ENCODE assay signal across 8 mouse cellular contexts in genomic region chr4:65124369-65125151, GRCm38 (mm10). TPM values are rescaled to one million over a fixed set of nuclear protein-coding genes. Genes with fewer than 3 reads are reported as not detected.
DNase-seq lines count a peak whose midpoint lies in the region; ATAC-seq and TF ChIP-seq lines count a peak whose summit lies in the region.

No protein-coding gene starts in this region.

- H3K9me3 ChIP-seq in forebrain, embryonic 14.5 days (replicated peaks; ENCODE audit: control insufficient read depth, low read length): no peaks in the 10 kb centered on the region
- H3K9me3 ChIP-seq in hindbrain, postnatal 0 days (ENCODE audit: low read length): no peaks in the 10 kb centered on the region
- no peaks in the 10 kb centered on the region for H3K9me3 ChIP-seq in lung, embryonic 15.5 days
- no peaks in the 10 kb centered on the region for H3K9me3 ChIP-seq in stomach, postnatal 0 days (ENCODE audit: control insufficient read depth, low read length)

- no peak for TF ChIP-seq CTCF in hindbrain, postnatal 0 days (IDR thresholded peaks at IDR 0.05; ENCODE audit: low read depth)
- TF ChIP-seq CTCF in stomach, postnatal 0 days (IDR thresholded peaks at IDR 0.05; ENCODE audit: low read depth): no peak

- peaks cover 12% of the 10 kb centered on the region; the same call in 1 of the 2 replicates for H3K4me1 ChIP-seq in forebrain, embryonic 14.5 days (ENCODE audit: control insufficient read depth, insufficient read depth, low read length)
- H3K4me1 ChIP-seq in hindbrain, postnatal 0 days (ENCODE audit: insufficient read depth, low read length): no peaks in the 10 kb centered on the region
- H3K4me1 ChIP-seq in lung, embryonic 15.5 days: peaks cover 14% of the 10 kb centered on the region; the same call in 1 of the 2 replicates
- peaks cover 2% of the 10 kb centered on the region; the same call in 1 of the 2 replicates for H3K4me1 ChIP-seq in stomach, postnatal 0 days (replicated peaks; ENCODE audit: control insufficient read depth, insufficient read depth)

- H3K27me3 ChIP-seq in forebrain, embryonic 14.5 days (replicated peaks; ENCODE audit: control insufficient read depth, insufficient read depth, low read length): peaks cover 7% of the 10 kb centered on the region; the same call in 1 of the 2 replicates
- H3K27me3 ChIP-seq in hindbrain, postnatal 0 days (ENCODE audit: insufficient read depth, low read length): no peaks in the 10 kb centered on the region; the same call in none of the 2 replicates
- H3K27me3 ChIP-seq in lung, embryonic 15.5 days: peaks cover 12% of the 10 kb centered on the region
- H3K27me3 ChIP-seq in stomach, postnatal 0 days (ENCODE audit: control insufficient read depth, insufficient read depth, low read length): no peaks in the 10 kb centered on the region

- peak; percentile 90 for DNase-seq in heart, adult 11 months
- DNase-seq in heart, adult 8-10 months (ENCODE audit: low spot score): no peak
- peak; percentile 12 for DNase-seq in adrenal gland, postnatal 25 days
- DNase-seq in forebrain, embryonic 14.5 days (ENCODE audit: low spot score): peak; percentile 49
- DNase-seq in hindbrain, postnatal 0 days (ENCODE audit: low spot score): peak; percentile 36
- DNase-seq in stomach, postnatal 0 days (ENCODE audit: low spot score): peak; percentile 29
- no peak for DNase-seq in layer of hippocampus, adult 9-10 months (ENCODE audit: low spot score)

- peak overlapping the region; percentile 62 for H3K9ac ChIP-seq in forebrain, embryonic 14.5 days (ENCODE audit: low read length)
- peak overlapping the region; percentile 49 for H3K9ac ChIP-seq in hindbrain, postnatal 0 days (replicated peaks; ENCODE audit: low read length)
- H3K9ac ChIP-seq in lung, embryonic 15.5 days: peak overlapping the region; percentile 46
- H3K9ac ChIP-seq in stomach, postnatal 0 days (ENCODE audit: low read length): peak overlapping the region; percentile 72

- no peak overlapping the region for H3K27ac ChIP-seq in forebrain, embryonic 14.5 days (ENCODE audit: low read depth, low read length)
- no peak overlapping the region for H3K27ac ChIP-seq in hindbrain, postnatal 0 days
- peak overlapping the region; percentile 3; the same call in 1 of the 2 replicates for H3K27ac ChIP-seq in lung, embryonic 15.5 days
- H3K27ac ChIP-seq in stomach, postnatal 0 days (replicated peaks): peak overlapping the region; percentile 71

- under 1% methylated on average over 51 of the region's 80 CpGs for WGBS in forebrain, embryonic 14.5 days
- under 1% methylated on average over 60 of the region's 80 CpGs for WGBS in hindbrain, postnatal 0 days
- under 1% methylated on average over 67 of the region's 80 CpGs for WGBS in lung, embryonic 15.5 days
- 1% methylated on average over 58 of the region's 80 CpGs for WGBS in stomach, postnatal 0 days

- peak; percentile 60 for ATAC-seq in forebrain, embryonic 14.5 days
- peak; percentile 52 for ATAC-seq in hindbrain, postnatal 0 days
- ATAC-seq in lung, embryonic 15.5 days (ENCODE audit: borderline replicate concordance, extremely low read depth, low FRiP score, low TSS enrichment): peak; percentile 27; the same call in 1 of the 2 replicates
- peak; percentile 31; the same call in 1 of the 2 replicates for ATAC-seq in stomach, postnatal 0 days (ENCODE audit: low FRiP score, low TSS enrichment)

- H3K4me2 ChIP-seq in forebrain, embryonic 14.5 days (ENCODE audit: low read length): peak overlapping the region; percentile 86
- H3K4me2 ChIP-seq in hindbrain, postnatal 0 days (ENCODE audit: low read depth, low read length): peak overlapping the region; percentile 99
- H3K4me2 ChIP-seq in lung, embryonic 15.5 days: peak overlapping the region; percentile 71
- peak overlapping the region; percentile 82 for H3K4me2 ChIP-seq in stomach, postnatal 0 days (replicated peaks; ENCODE audit: low read depth)

- H3K36me3 ChIP-seq in forebrain, embryonic 14.5 days (ENCODE audit: control insufficient read depth, insufficient read depth, low read length): no peaks in the 10 kb centered on the region
- no peaks in the 10 kb centered on the region for H3K36me3 ChIP-seq in hindbrain, postnatal 0 days (ENCODE audit: insufficient read depth, low read length)
- no peaks in the 10 kb centered on the region for H3K36me3 ChIP-seq in lung, embryonic 15.5 days
- H3K36me3 ChIP-seq in stomach, postnatal 0 days (ENCODE audit: control insufficient read depth, insufficient read depth, low read length): no peaks in the 10 kb centered on the region

- no peak for TF ChIP-seq EP300 in stomach, postnatal 0 days (optimal IDR thresholded peaks at IDR 0.05)

- H3K4me3 ChIP-seq in forebrain, embryonic 14.5 days (ENCODE audit: low read depth, low read length): peak overlapping the region; percentile 43
- peak overlapping the region; percentile 57 for H3K4me3 ChIP-seq in hindbrain, postnatal 0 days (ENCODE audit: low read length)
- peak overlapping the region; percentile 49 for H3K4me3 ChIP-seq in lung, embryonic 15.5 days
- peak overlapping the region; percentile 58 for H3K4me3 ChIP-seq in stomach, postnatal 0 days (ENCODE audit: low read depth, low read length)

RNA-seq across cellular contexts. Expression of gene Pappa, which starts 0.6 kb away (rescaled TPM):
- under 1 TPM; 0.34 to 0.62 (median 0.41) TPM for total RNA-seq in heart, adult 8-10 months (2022)
- total RNA-seq in adrenal gland, postnatal 25 days (2021): 0.33 and 0.39 TPM in 2 replicates
- polyA plus RNA-seq in forebrain, embryonic 14.5 days (2014; fragmentation: Nextera tagmentation; extraction: Ambion mirVana): 0.39 and 0.47 TPM in 2 replicates
- total RNA-seq in hindbrain, postnatal 0 days (2014; rRNA removed): 4.0 and 4.3 TPM in 2 replicates
- polyA plus RNA-seq in hindbrain, postnatal 0 days (2015; fragmentation: Nextera tagmentation; extraction: Ambion mirVana): 0.75 and 0.82 TPM in 2 replicates
- polyA plus RNA-seq in lung, embryonic 15.5 days (2015; fragmentation: Nextera tagmentation; extraction: Ambion mirVana): 1.1 and 1.4 TPM in 2 replicates
- polyA plus RNA-seq in stomach, postnatal 0 days (2015; fragmentation: Nextera tagmentation; extraction: Ambion mirVana): 0.62 and 0.72 TPM in 2 replicates

Comparison
In these comparisons a context has a peak if more than half of its experiments do, and no peak if none do; other contexts are left out.
1. DNase-seq: peak in heart, adult 11 months (single experiment), adrenal gland, postnatal 25 days (single experiment), forebrain, embryonic 14.5 days (single experiment), hindbrain, postnatal 0 days (single experiment) and stomach, postnatal 0 days (single experiment); none in heart, adult 8-10 months (single experiment) and layer of hippocampus, adult 9-10 months (single experiment).
2. H3K27ac ChIP-seq: peak in lung, embryonic 15.5 days (single experiment) and stomach, postnatal 0 days (single experiment); none in forebrain, embryonic 14.5 days (single experiment) and hindbrain, postnatal 0 days (single experiment).
3. Peak in every context shown above with its lines, with median percentiles within 50 percentile points of each other: ATAC-seq, H3K4me2 ChIP-seq, H3K4me3 ChIP-seq and H3K9ac ChIP-seq.